Mouse (Mus musculus) intestine, embryonic 16.5 days (tissue): ENCODE measurements at regions not wholly inside any gene's neighbourhood (a gene's known extent, or its start where the extent isn't known, plus 50 kb on each side); places are given as distances from the start of the nearest gene placed in this dataset.

Experiments
- ATAC-seq: fragments of 200-750 bp; cut with Nextera tagmentation; 2 replicates; pipeline ENCODE4 v1.8.0; 2017; ENCODE audit warnings: moderate TSS enrichment, moderate library complexity
- H3K27ac ChIP-seq: fragments of 300-500 bp; sonication (generic); 2 replicates; pipeline ENCODE4 v1.5.1; 2014; ENCODE audit warnings: mild to moderate bottlenecking, low read length
- H3K27me3 ChIP-seq: fragments of 300-500 bp; sonication (generic); replicated peaks from 2 replicates; pipeline ENCODE4 v1.6.1; 2014; ENCODE audit warnings: low read length, control low read depth, mixed read lengths; ENCODE audit not compliant: control insufficient read depth, insufficient read depth
- H3K36me3 ChIP-seq: fragments of 300-500 bp; sonication (generic); 2 replicates; pipeline ENCODE4 v1.6.1; 2014; ENCODE audit warnings: low read length, control low read depth; ENCODE audit not compliant: control insufficient read depth, insufficient read depth
- H3K4me1 ChIP-seq: fragments of 300-500 bp; sonication (generic); 2 replicates; pipeline ENCODE4 v1.6.1; 2014; ENCODE audit warnings: low read length, control low read depth, mixed read lengths; ENCODE audit not compliant: control insufficient read depth, insufficient read depth
- H3K4me2 ChIP-seq: fragments of 300-500 bp; sonication (generic); 2 replicates; pipeline ENCODE4 v1.6.1; 2014; ENCODE audit warnings: low read depth, low read length, control low read depth
- H3K4me3 ChIP-seq: fragments of 300-500 bp; sonication (generic); 2 replicates; pipeline ENCODE4 v1.5.1; 2014; ENCODE audit warnings: mild to moderate bottlenecking, low read length
- H3K9ac ChIP-seq: fragments of 300-500 bp; sonication (generic); 2 replicates; pipeline ENCODE4 v1.6.1; 2014; ENCODE audit warnings: low read depth, low read length
- H3K9me3 ChIP-seq: fragments of 300-500 bp; sonication (generic); 2 replicates; pipeline ENCODE4 v1.6.1; 2016; ENCODE audit warnings: low read length, control low read depth; ENCODE audit not compliant: control insufficient read depth
- WGBS: fragments of 180-500 bp; shearing (Covaris S2); extraction: QIAGEN DNeasy Blood & Tissue Kit; methylation state at CpG from one replicate; pipeline ENCODE4 v1.1.7; 2014; 5-methylcytosine and 5-hydroxymethylcytosine counted together

DNA sequence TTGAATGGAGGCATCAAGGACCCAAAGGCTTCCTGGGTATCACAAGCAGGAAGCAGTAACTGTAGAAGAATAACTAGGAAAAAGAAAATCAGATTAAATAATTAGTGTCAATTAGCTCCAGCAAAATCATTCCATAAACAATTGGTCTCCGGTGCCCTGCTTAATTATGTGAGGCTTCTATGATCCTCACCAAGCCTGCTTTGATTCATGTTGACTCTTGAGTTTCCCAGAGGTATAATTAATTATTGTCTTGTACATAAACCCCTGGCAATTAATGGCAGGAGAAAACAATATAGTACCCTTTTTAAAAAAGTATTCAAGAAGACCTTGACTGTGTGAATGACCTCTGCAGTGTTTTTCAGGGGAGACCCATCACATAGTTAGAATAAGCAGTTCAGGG lies 61.5 kb upstream of the Sp8 start:
- Histone ChIP-seq H3K27ac (no peak overlapping the region), H3K9me3 (no peaks in the 10 kb centered on the region), H3K4me1 (no peaks in the 10 kb centered on the region), H3K4me3 (no peak overlapping the region), H3K4me2 (no peak overlapping the region), H3K27me3 (no peaks in the 10 kb centered on the region), H3K36me3 (no peaks in the 10 kb centered on the region), H3K9ac (no peak overlapping the region)
- 72% methylated on average over 1 of the region's 1 CpGs for WGBS
- no peak for ATAC-seq

DNA sequence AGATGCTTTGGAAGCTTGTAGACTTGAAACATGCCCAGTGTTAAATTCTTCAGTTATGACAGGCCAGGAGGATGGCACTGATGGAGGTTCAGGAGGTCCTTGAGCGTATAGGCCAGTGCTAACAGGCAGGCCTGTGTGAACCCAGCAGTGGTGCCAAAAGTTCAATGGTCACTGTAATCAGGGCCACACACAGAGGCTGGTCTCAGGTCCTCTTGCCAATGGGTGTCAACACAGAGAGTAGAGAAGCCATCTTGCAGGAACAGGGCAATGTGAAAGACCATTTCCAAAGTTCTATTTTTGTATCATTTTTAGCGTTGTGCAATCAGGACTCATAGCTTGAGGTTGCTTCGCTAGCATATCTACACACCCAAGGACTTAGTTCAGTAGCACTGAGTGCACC lies 64.2 kb upstream of the Sp8 start:
- H3K4me1 ChIP-seq: no peaks in the 10 kb centered on the region
- no peak overlapping the region for H3K9ac ChIP-seq
- no peak for ATAC-seq
- no peak overlapping the region for H3K4me3 ChIP-seq
- no peaks in the 10 kb centered on the region for H3K9me3 ChIP-seq
- H3K4me2 ChIP-seq: no peak overlapping the region
- H3K27me3 ChIP-seq: no peaks in the 10 kb centered on the region
- WGBS: 84% methylated on average over 3 of the region's 3 CpGs
- H3K36me3 ChIP-seq: no peaks in the 10 kb centered on the region
- H3K27ac ChIP-seq: no peak overlapping the region

DNA sequence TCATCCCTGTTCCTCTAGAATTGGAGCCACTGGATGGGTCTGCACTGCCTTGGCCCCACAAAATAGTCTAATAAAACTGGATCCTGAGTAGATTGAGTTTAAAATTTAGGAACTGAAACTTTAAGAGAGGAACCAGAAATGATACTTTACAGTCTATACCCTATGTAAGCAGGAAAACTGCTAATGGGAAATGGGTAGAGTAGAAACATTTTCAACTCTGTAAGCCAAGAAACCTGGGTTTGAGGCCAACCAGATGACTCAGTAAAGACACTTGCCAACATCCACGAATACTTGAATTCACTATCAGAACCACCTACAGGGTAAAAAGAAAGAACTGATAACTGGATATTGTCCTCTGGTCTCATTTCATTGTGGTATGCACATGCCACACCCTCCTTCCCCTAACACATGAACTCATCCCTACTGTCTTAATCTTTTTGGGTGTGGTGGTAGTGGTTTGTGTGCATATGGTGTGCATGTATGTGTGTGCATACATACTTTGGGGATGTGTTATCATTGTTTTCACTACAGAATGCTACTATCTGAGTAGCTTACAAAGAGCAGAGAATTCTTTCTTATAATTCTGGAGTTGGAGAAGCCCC lies 70.6 kb upstream of the Sp8 start:
- H3K27ac ChIP-seq: no peak overlapping the region
- H3K9ac ChIP-seq: no peak overlapping the region
- WGBS: 74% methylated on average over 1 of the region's 1 CpGs
- H3K4me1 ChIP-seq: no peaks in the 10 kb centered on the region
- no peak overlapping the region for H3K4me3 ChIP-seq
- H3K4me2 ChIP-seq: no peak overlapping the region
- ATAC-seq: no peak
- no peaks in the 10 kb centered on the region for H3K9me3 ChIP-seq
- no peaks in the 10 kb centered on the region for H3K36me3 ChIP-seq
- no peaks in the 10 kb centered on the region for H3K27me3 ChIP-seq

DNA sequence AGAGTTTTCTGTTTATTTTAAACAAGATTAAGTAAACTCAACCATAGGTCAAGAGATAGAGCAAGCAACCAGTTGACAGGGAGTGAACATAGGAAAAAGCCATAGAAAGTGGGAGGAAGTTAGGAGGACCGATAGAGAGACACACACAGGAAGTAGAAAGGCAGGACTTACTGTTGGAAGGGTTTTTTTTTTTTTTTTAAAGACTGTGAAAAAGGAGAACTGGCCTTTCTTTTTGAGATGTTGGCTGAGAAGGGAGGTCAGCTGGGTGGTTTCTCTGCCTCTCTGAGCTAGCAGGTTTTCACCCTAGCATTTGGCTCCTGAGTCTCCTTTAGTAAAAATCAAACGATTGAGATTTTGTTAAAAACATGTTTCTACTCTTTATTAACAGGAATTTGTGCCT lies 73.3 kb upstream of the Sp8 start:
- no peak overlapping the region for H3K4me3 ChIP-seq
- H3K4me1 ChIP-seq: no peaks in the 10 kb centered on the region
- no peak overlapping the region for H3K4me2 ChIP-seq
- no peaks in the 10 kb centered on the region for H3K36me3 ChIP-seq
- 74% methylated on average over 2 of the region's 2 CpGs for WGBS
- no peaks in the 10 kb centered on the region for H3K9me3 ChIP-seq
- H3K9ac ChIP-seq: no peak overlapping the region
- no peaks in the 10 kb centered on the region for H3K27me3 ChIP-seq
- H3K27ac ChIP-seq: no peak overlapping the region
- ATAC-seq: no peak

DNA sequence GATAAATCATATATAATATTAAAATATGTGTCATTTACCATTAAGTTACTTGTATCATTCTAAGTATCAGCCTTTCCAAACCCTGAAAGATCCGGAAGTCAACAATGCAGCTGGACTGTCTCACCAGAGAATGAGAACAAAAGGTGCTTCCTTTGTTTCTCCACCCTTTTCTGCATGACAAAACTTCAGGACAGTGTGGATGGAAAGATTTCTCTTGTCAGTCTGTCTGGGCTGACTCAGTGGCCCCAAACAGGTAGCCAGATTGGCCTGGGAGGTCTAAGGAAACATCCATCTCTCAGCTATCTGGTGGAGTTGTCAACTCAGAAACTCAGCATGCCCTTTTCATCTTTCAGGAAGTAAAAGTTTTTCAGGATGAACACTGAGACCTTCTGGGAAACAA lies 79.7 kb upstream of the Sp8 start:
- 77% methylated on average over 1 of the region's 1 CpGs for WGBS
- no peaks in the 10 kb centered on the region for H3K4me1 ChIP-seq
- no peak for ATAC-seq

DNA sequence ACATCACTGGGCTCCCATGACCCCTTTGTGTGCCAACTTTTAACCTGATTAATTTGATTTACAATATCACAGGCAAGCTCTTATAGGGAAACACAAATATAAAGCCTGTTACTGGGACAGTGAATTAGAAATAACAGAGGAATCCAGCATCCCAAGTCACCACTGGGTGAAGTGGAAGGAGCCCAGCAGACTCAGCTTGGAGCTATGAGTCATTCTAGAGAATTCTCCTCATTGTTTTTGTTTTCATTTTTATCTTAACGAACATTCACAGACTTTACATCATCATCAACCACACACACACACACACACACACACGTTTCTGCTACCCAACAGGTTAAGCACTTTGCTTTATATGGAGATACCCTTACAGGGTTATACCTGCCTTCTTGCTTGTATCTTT lies 92.1 kb upstream of the Sp8 start:
- no peaks in the 10 kb centered on the region for H3K27me3 ChIP-seq
- no peak overlapping the region for H3K4me3 ChIP-seq
- H3K9me3 ChIP-seq: no peaks in the 10 kb centered on the region
- H3K27ac ChIP-seq: no peak overlapping the region
- no peaks in the 10 kb centered on the region for H3K36me3 ChIP-seq
- H3K9ac ChIP-seq: no peak overlapping the region
- no peak for ATAC-seq
- H3K4me1 ChIP-seq: no peaks in the 10 kb centered on the region
- H3K4me2 ChIP-seq: no peak overlapping the region
- WGBS: 72% methylated on average over 2 of the region's 2 CpGs

More for the DNA sequence above, 79.7 kb upstream of the Sp8 start:
- Histone ChIP-seq H3K27me3 (no peaks in the 10 kb centered on the region), H3K4me2 (no peak overlapping the region), H3K27ac (no peak overlapping the region), H3K36me3 (no peaks in the 10 kb centered on the region), H3K4me3 (no peak overlapping the region), H3K9me3 (no peaks in the 10 kb centered on the region), H3K9ac (no peak overlapping the region)

DNA sequence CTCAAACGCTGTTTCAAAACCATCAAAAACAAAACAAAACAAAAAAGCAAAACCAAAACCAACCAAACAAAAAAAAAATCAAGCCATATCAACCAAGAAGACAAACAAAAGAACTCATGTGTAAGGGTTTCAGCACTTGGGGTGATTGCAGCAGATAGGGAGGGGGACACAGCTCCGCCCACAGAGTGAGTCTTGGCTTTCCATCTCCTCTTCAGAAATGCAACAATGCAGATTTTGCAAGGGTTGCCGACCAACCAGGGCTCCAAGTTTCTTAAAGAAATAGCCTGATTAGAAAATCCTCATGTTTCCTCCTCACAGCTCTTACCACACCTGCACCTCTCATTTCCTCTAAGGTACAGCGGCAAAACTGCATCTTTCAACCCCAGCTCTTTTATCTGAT lies 107.0 kb upstream of the Sp8 start:
- Histone ChIP-seq H3K36me3 (no peaks in the 10 kb centered on the region), H3K27me3 (no peaks in the 10 kb centered on the region), H3K9me3 (no peaks in the 10 kb centered on the region), H3K4me1 (no peaks in the 10 kb centered on the region), H3K9ac (no peak overlapping the region), H3K4me3 (no peak overlapping the region), H3K27ac (no peak overlapping the region), H3K4me2 (no peak overlapping the region)
- no peak for ATAC-seq
- WGBS: 69% methylated on average over 4 of the region's 4 CpGs

DNA sequence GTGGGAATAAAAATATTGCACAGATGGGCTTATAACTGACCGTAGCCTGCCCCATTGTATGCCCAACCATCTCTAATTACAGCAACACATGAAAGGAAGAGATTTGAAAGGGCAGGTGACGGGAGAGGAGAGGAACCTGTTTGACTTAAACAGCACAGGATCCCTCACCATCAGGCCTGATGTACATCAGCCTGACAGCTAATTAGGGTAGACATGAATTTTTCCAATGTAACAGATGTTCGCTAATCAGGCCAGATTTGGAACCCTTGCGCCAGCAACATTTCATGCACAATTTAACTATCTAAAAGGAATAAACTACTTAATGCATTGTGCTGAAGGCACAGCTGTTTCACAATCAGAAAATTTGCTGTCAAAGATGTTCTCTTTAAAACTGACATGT lies 120.2 kb upstream of the Sp8 start:
- no peak overlapping the region for H3K4me2 ChIP-seq
- H3K4me3 ChIP-seq: no peak overlapping the region
- no peaks in the 10 kb centered on the region for H3K9me3 ChIP-seq
- no peaks in the 10 kb centered on the region for H3K4me1 ChIP-seq
- no peak for ATAC-seq
- WGBS: 84% methylated on average over 4 of the region's 4 CpGs
- no peaks in the 10 kb centered on the region for H3K27me3 ChIP-seq
- no peak overlapping the region for H3K27ac ChIP-seq
- no peak overlapping the region for H3K9ac ChIP-seq
- no peaks in the 10 kb centered on the region for H3K36me3 ChIP-seq

DNA sequence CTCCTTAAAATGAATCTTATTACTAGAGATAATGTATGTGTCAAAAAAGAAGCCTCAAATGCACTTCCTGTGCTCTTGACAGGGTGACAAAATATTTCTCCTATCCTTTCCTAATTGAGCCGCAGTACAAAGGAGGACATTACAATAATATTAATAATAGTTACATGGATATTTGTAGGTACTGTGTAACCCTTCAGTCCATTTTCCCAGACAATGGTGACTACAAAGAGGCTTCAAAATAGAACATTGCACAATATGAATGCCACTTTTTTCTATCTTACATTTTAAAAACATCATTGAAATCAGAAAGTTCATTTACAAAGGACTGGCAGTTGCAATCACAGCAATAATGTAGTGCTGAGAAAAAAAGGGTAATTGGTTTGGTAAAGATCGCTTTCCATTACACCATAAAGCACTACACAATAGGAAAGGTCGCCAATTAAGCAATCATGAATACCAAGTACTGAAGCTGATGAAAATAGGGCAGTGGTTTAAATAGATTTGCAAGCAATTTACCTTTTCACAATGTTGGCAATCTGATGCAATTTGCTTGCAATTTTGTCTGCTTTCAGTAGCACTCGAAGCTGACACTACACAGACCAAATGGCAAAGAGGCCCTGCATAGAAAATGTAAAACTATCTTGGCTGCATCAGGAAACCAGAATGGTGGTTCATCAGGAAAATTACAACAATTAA lies 126.1 kb upstream of the Sp8 start:
- Histone ChIP-seq H3K9me3 (no peaks in the 10 kb centered on the region), H3K9ac (no peak overlapping the region), H3K27ac (no peak overlapping the region), H3K27me3 (no peaks in the 10 kb centered on the region), H3K4me3 (no peak overlapping the region), H3K4me1 (no peaks in the 10 kb centered on the region), H3K4me2 (no peak overlapping the region), H3K36me3 (no peaks in the 10 kb centered on the region)
- ATAC-seq: no peak
- 79% methylated on average over 4 of the region's 4 CpGs for WGBS

DNA sequence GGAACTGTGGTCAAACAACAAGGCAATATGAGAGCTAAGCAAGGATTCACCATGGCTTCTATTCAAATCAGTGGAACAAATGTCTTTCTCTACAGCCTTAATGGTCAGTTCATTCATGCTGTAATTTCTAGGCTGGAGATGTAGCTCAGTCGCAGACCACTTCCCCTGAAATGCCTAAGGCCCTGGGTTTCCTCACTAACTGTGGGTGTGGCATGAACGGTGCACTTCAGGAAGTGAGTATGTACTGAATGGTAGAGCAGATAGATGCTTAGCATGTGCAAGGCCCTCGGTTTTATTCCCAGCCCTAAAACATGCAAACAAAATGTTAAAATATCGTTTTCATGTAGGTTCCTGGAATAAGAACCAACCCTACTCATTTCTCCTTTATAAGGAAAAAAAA lies 129.3 kb upstream of the Sp8 start:
- no peak overlapping the region for H3K27ac ChIP-seq
- 81% methylated on average over 4 of the region's 4 CpGs for WGBS
- no peaks in the 10 kb centered on the region for H3K4me1 ChIP-seq
- H3K4me2 ChIP-seq: no peak overlapping the region
- no peaks in the 10 kb centered on the region for H3K27me3 ChIP-seq
- H3K36me3 ChIP-seq: no peaks in the 10 kb centered on the region
- H3K9me3 ChIP-seq: no peaks in the 10 kb centered on the region
- no peak overlapping the region for H3K4me3 ChIP-seq
- no peak for ATAC-seq
- no peak overlapping the region for H3K9ac ChIP-seq
